Mouse (Mus musculus) forebrain, embryonic 13.5 days (tissue): ENCODE data around the gene Synpo2l. TPM values are rescaled to one million over a fixed set of nuclear protein-coding genes. Genes with fewer than 3 reads are reported as not detected.
"Not testable (repeated sequence)": the region's sequence is repeated elsewhere in the genome, so short reads cannot be mapped to it uniquely, and the experiment has no call there.

Experiments used
- ATAC-seq: fragments of 200-750 bp; cut with Nextera tagmentation; 2 replicates; pipeline ENCODE4 v1.8.0; 2017
- H3K27ac ChIP-seq: fragments of 300-500 bp; sonication (generic); 2 replicates; pipeline ENCODE4 v1.5.1; 2015; ENCODE audit warnings: inconsistent platforms, mild to moderate bottlenecking, moderate library complexity
- H3K27me3 ChIP-seq: fragments of 300-500 bp; sonication (generic); 2 replicates; pipeline ENCODE4 v1.6.1; 2015; ENCODE audit warnings: mild to moderate bottlenecking, inconsistent platforms
- H3K36me3 ChIP-seq: fragments of 300-500 bp; sonication (generic); 2 replicates; pipeline ENCODE4 v1.6.1; 2015; ENCODE audit warnings: mild to moderate bottlenecking, inconsistent platforms; ENCODE audit not compliant: poor library complexity, severe bottlenecking
- H3K4me1 ChIP-seq: fragments of 300-500 bp; sonication (generic); 2 replicates; pipeline ENCODE4 v1.6.1; 2015; ENCODE audit warnings: inconsistent platforms
- H3K4me2 ChIP-seq: fragments of 300-500 bp; sonication (generic); 2 replicates; pipeline ENCODE4 v1.6.1; 2015; ENCODE audit warnings: inconsistent platforms, mild to moderate bottlenecking, moderate library complexity
- H3K4me3 ChIP-seq: fragments of 300-500 bp; sonication (generic); 2 replicates; pipeline ENCODE4 v1.5.1; 2015; ENCODE audit warnings: mild to moderate bottlenecking, inconsistent platforms
- H3K9ac ChIP-seq: fragments of 300-500 bp; sonication (generic); 2 replicates; pipeline ENCODE4 v1.6.1; 2015; ENCODE audit warnings: mild to moderate bottlenecking, inconsistent platforms
- H3K9me3 ChIP-seq: fragments of 300-500 bp; sonication (generic); replicated peaks from 2 replicates; pipeline ENCODE4 v1.6.1; 2016; ENCODE audit warnings: inconsistent platforms
- WGBS: fragments of 180-500 bp; shearing (Covaris S2); methylation state at CpG from one replicate; pipeline ENCODE4 v1.1.7; 2015; 5-methylcytosine and 5-hydroxymethylcytosine counted together
- polyA plus RNA-seq: library from polyadenylated mRNA; unstranded; fragments of >200 nt; fragmentation: Nextera tagmentation; extraction: Ambion mirVana; gene quantifications from 2 replicates; pipeline ENCODE4 v1.2.1, GENCODE M21; 2015

The Synpo2l gene
- polyA plus RNA-seq, 1 experiment from 2014 or later: 0.14 TPM

GRCm38 (mm10) chr14:20636968-20637367, 31.2 kb downstream of the Synpo2l start:
- ATAC-seq, H3K27ac ChIP-seq, H3K9ac ChIP-seq, H3K4me2 ChIP-seq, H3K4me3 ChIP-seq, H3K27me3 ChIP-seq, H3K36me3 ChIP-seq, H3K9me3 ChIP-seq: not testable (repeated sequence)
- H3K4me1 ChIP-seq: peaks cover 14% of the 10 kb centered on the region
- WGBS: 97% methylated on average over 3 of the region's 3 CpGs

GRCm38 (mm10) chr14:20635546-20635945, 32.6 kb downstream of the Synpo2l start:
- H3K27ac ChIP-seq: no peak overlapping the region
- 97% methylated on average over 2 of the region's 2 CpGs for WGBS
- ATAC-seq: no peak

GRCm38 (mm10) chr14:20631253-20631652, 36.9 kb downstream of the Synpo2l start:
- 80% methylated on average over 4 of the region's 4 CpGs for WGBS
- H3K4me1 ChIP-seq: no peaks in the 10 kb centered on the region

More at GRCm38 (mm10) chr14:20635546-20635945, 32.6 kb downstream of the Synpo2l start:
- no peaks in the 10 kb centered on the region for H3K36me3 ChIP-seq
- no peak overlapping the region for H3K9ac ChIP-seq
- no peaks in the 10 kb centered on the region for H3K27me3 ChIP-seq
- H3K4me1 ChIP-seq: peaks cover 9% of the 10 kb centered on the region; the same call in 1 of the 2 replicates
- H3K9me3 ChIP-seq: no peaks in the 10 kb centered on the region
- H3K4me3 ChIP-seq: no peak overlapping the region
- H3K4me2 ChIP-seq: no peak overlapping the region

GRCm38 (mm10) chr14:20626971-20627370, 41.2 kb downstream of the Synpo2l start:
- no peak overlapping the region for H3K27ac ChIP-seq
- no peak overlapping the region for H3K4me3 ChIP-seq
- no peaks in the 10 kb centered on the region for H3K4me1 ChIP-seq
- H3K4me2 ChIP-seq: no peak overlapping the region
- H3K27me3 ChIP-seq: no peaks in the 10 kb centered on the region
- H3K9ac ChIP-seq: no peak overlapping the region
- no peak for ATAC-seq
- WGBS: 85% methylated on average over 3 of the region's 3 CpGs
- H3K36me3 ChIP-seq: no peaks in the 10 kb centered on the region
- no peaks in the 10 kb centered on the region for H3K9me3 ChIP-seq

More at GRCm38 (mm10) chr14:20631253-20631652, 36.9 kb downstream of the Synpo2l start:
- Histone ChIP-seq H3K9me3 (no peaks in the 10 kb centered on the region), H3K9ac (no peak overlapping the region), H3K27ac (no peak overlapping the region), H3K4me2 (no peak overlapping the region), H3K4me3 (no peak overlapping the region), H3K27me3 (no peaks in the 10 kb centered on the region), H3K36me3 (no peaks in the 10 kb centered on the region)
- no peak for ATAC-seq

- WGBS: 86% methylated on average over 2 of the region's 2 CpGs
- Histone ChIP-seq H3K9me3 (no peaks in the 10 kb centered on the region), H3K27ac (no peak overlapping the region), H3K4me1 (no peaks in the 10 kb centered on the region), H3K4me3 (no peak overlapping the region), H3K4me2 (no peak overlapping the region), H3K27me3 (no peaks in the 10 kb centered on the region), H3K36me3 (no peaks in the 10 kb centered on the region), H3K9ac (no peak overlapping the region)
- no peak for ATAC-seq
These were observed 41.7 kb downstream of the Synpo2l start for GRCm38 (mm10) chr14:20626447-20626846.

- H3K9ac ChIP-seq: no peak overlapping the region
- H3K4me2 ChIP-seq: no peak overlapping the region
- no peak overlapping the region for H3K27ac ChIP-seq
- peaks cover 10% of the 10 kb centered on the region; the same call in 1 of the 2 replicates for H3K4me1 ChIP-seq
- ATAC-seq: no peak
- no peaks in the 10 kb centered on the region for H3K27me3 ChIP-seq
- H3K4me3 ChIP-seq: no peak overlapping the region
- H3K9me3 ChIP-seq: no peaks in the 10 kb centered on the region
- WGBS: 92% methylated on average over 3 of the region's 3 CpGs
- H3K36me3 ChIP-seq: 0 out of 2 replicates have a peak, but pooled peaks cover 5% of the 10 kb centered on the region
These were observed 45.2 kb downstream of the Synpo2l start for GRCm38 (mm10) chr14:20622907-20623306.

- no peak overlapping the region for H3K27ac ChIP-seq
- 91% methylated on average over 2 of the region's 2 CpGs for WGBS
- peaks cover 10% of the 10 kb centered on the region; the same call in 1 of the 2 replicates for H3K4me1 ChIP-seq
- 0 out of 2 replicates have a peak, but pooled peaks cover 5% of the 10 kb centered on the region for H3K36me3 ChIP-seq
- no peaks in the 10 kb centered on the region for H3K27me3 ChIP-seq
- H3K9me3 ChIP-seq: no peaks in the 10 kb centered on the region
- no peak for ATAC-seq
- H3K4me2 ChIP-seq: no peak overlapping the region
- H3K4me3 ChIP-seq: no peak overlapping the region
- H3K9ac ChIP-seq: no peak overlapping the region
These were observed 45.7 kb downstream of the Synpo2l start for GRCm38 (mm10) chr14:20622412-20622811.

GRCm38 (mm10) chr14:20621903-20622302, 46.3 kb downstream of the Synpo2l start:
- no peaks in the 10 kb centered on the region for H3K27me3 ChIP-seq
- H3K4me1 ChIP-seq: peaks cover 10% of the 10 kb centered on the region; the same call in 1 of the 2 replicates
- 88% methylated on average over 2 of the region's 2 CpGs for WGBS
- H3K9me3 ChIP-seq: no peaks in the 10 kb centered on the region
- no peak for ATAC-seq
- no peak overlapping the region for H3K27ac ChIP-seq
- no peak overlapping the region for H3K4me2 ChIP-seq
- no peak overlapping the region for H3K4me3 ChIP-seq
- H3K9ac ChIP-seq: no peak overlapping the region
- 0 out of 2 replicates have a peak, but pooled peaks cover 5% of the 10 kb centered on the region for H3K36me3 ChIP-seq

GRCm38 (mm10) chr14:20619131-20619530, 49.0 kb downstream of the Synpo2l start:
- no peaks in the 10 kb centered on the region for H3K9me3 ChIP-seq
- no peaks in the 10 kb centered on the region for H3K27me3 ChIP-seq
- peaks cover 15% of the 10 kb centered on the region; the same call in 1 of the 2 replicates for H3K4me1 ChIP-seq
- no peak for ATAC-seq
- no peak overlapping the region for H3K9ac ChIP-seq
- H3K4me2 ChIP-seq: no peak overlapping the region
- H3K36me3 ChIP-seq: 0 out of 2 replicates have a peak, but pooled peaks cover 5% of the 10 kb centered on the region
- H3K27ac ChIP-seq: no peak overlapping the region
- no peak overlapping the region for H3K4me3 ChIP-seq

GRCm38 (mm10) chr14:20618211-20618610, 49.9 kb downstream of the Synpo2l start:
- no peak for ATAC-seq
- H3K4me2 ChIP-seq: no peak overlapping the region
- WGBS: 82% methylated on average over 5 of the region's 5 CpGs

GRCm38 (mm10) chr14:20616421-20616820, 51.7 kb downstream of the Synpo2l start:
- no peak overlapping the region for H3K27ac ChIP-seq
- H3K9ac ChIP-seq: no peak overlapping the region
- no peaks in the 10 kb centered on the region for H3K27me3 ChIP-seq
- H3K4me3 ChIP-seq: no peak overlapping the region
- H3K4me2 ChIP-seq: no peak overlapping the region
- 25% methylated on average over 2 of the region's 2 CpGs for WGBS
- no peak for ATAC-seq
- H3K9me3 ChIP-seq: no peaks in the 10 kb centered on the region
- peaks cover 15% of the 10 kb centered on the region; the same call in 1 of the 2 replicates for H3K4me1 ChIP-seq
- 0 out of 2 replicates have a peak, but pooled peaks cover 5% of the 10 kb centered on the region for H3K36me3 ChIP-seq

More at GRCm38 (mm10) chr14:20618211-20618610, 49.9 kb downstream of the Synpo2l start:
- Histone ChIP-seq H3K9me3 (no peaks in the 10 kb centered on the region), H3K27ac (no peak overlapping the region), H3K27me3 (no peaks in the 10 kb centered on the region), H3K36me3 (0 out of 2 replicates have a peak, but pooled peaks cover 5% of the 10 kb centered on the region), H3K4me1 (peaks cover 15% of the 10 kb centered on the region; the same call in 1 of the 2 replicates), H3K9ac (no peak overlapping the region), H3K4me3 (no peak overlapping the region)

- Histone ChIP-seq H3K9me3 (no peaks in the 10 kb centered on the region), H3K4me1 (peaks cover 15% of the 10 kb centered on the region; the same call in 1 of the 2 replicates), H3K9ac (no peak overlapping the region), H3K27me3 (no peaks in the 10 kb centered on the region), H3K27ac (no peak overlapping the region), H3K36me3 (0 out of 2 replicates have a peak, but pooled peaks cover 2% of the 10 kb centered on the region), H3K4me2 (no peak overlapping the region), H3K4me3 (no peak overlapping the region)
- no peak for ATAC-seq
- 96% methylated on average over 2 of the region's 2 CpGs for WGBS
These were observed 53.1 kb downstream of the Synpo2l start for GRCm38 (mm10) chr14:20615075-20615474.

GRCm38 (mm10) chr14:20612820-20613219, 55.3 kb downstream of the Synpo2l start:
- Histone ChIP-seq H3K36me3 (no peaks in the 10 kb centered on the region), H3K9ac (no peak overlapping the region), H3K4me2 (no peak overlapping the region), H3K9me3 (no peaks in the 10 kb centered on the region), H3K4me3 (no peak overlapping the region), H3K27me3 (no peaks in the 10 kb centered on the region), H3K4me1 (peaks cover 5% of the 10 kb centered on the region; the same call in 1 of the 2 replicates), H3K27ac (no peak overlapping the region)
- ATAC-seq: no peak
- WGBS: 94% methylated on average over 1 of the region's 1 CpGs
